Mouse (Mus musculus) gastrocnemius, postnatal 10 days (tissue): Measurements from ENCODE around the gene Tcaim. TPM values are rescaled to one million over a fixed set of nuclear protein-coding genes. Genes with fewer than 3 reads are reported as not detected.
"Not testable (repeated sequence)": the region's sequence is repeated elsewhere in the genome, so short reads cannot be mapped to it uniquely, and the experiment has no call there.

Experiments used
- DNase-seq: peaks from one replicate; pipeline ENCODE4 v3.0.0; 2021; ENCODE audit warnings: mixed read lengths
- total RNA-seq, 2 experiments: library from RNA; stranded (reverse); gene quantifications; 2 replicates each; pipeline ENCODE4 v1.2.3; 2021

The Tcaim gene
- total RNA-seq, 2 experiments from 2014 or later = 21.9 to 25.0 TPM

- DNase-seq = no peak
These were observed 49.2 kb downstream of the Tcaim start for GRCm38 (mm10) chr9:122854526-122854925.

DNA sequence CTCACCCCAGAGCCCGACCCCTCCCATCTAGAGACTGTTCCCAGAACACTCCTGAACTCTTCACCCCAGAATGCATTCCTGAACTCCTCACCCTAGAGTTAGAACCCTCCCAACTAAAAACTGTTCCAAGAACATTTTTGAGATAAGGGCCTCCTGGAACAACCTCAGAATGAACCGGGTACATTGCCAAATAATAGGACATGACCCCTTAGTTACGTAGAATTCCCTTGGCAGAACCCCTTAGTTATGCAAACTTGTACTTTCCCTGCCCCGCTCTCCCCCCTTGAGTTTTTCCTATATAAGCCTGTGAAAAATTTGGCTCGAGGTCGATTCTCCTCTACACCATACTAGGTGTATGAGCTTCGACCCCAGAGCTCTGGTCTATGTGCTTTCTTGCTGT, 49.8 kb downstream of the Tcaim start:
- DNase-seq = not testable (repeated sequence)

DNA sequence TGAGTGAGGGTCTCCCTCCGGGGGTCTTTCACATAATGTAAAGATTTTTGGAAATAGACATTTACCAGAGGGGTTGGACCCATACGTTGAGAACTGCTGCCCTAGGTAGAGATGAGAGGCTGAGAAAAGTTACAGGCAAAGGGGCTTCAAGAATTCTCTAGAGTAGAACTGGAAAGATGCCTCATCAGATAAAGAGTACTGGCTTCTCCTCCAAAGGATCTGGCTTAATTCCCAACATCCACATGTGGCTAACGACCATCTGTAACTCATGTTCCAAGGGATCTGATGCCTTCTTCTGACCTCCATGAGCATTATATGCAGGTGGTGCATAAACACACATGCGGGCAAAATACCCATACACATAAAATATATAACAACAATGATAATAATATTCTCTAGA, 50.3 kb downstream of the Tcaim start:
- no peak for DNase-seq

- DNase-seq = no peak
These were observed 51.4 kb downstream of the Tcaim start for GRCm38 (mm10) chr9:122856716-122857115.

DNA sequence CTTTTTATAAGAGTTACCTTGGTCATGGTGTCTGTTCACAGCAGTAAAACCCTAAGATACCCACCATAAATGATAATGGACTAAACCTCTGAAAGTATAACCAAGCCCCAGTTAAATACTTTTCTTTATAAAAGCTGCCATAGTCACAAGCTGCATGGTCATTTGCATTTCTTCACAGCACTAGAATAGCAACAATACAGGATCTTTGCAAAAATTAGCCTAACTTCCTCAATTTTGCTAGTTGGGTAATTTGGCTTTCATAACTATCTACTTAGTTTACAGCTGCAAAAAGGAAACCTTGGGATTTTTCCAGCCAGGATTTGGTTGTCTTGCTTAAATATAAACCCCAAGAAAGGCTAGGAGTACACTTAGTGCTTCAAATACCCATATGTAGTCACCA, 55.4 kb downstream of the Tcaim start:
- no peak for DNase-seq

GRCm38 (mm10) chr9:122863731-122864130, 58.4 kb downstream of the Tcaim start:
- DNase-seq = no peak

DNA sequence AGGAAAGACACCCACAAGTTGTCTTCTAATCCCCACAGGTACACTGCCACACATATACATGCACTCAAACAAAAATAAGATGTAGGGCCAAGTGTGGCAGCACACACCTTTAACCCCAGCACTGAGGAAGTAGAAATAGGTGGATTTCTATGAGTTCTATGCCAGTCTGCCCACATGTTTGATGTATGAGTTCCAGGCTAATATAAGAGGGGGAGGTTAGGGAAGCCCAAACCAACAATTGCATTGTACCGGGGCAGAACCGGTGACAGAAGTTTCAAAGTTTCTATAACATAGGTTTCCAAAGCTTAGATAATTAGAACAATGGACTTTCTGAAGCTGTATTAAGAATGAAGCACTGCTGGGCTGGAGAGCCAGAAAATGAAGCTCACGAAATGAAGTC, 59.5 kb downstream of the Tcaim start:
- no peak for DNase-seq

DNA sequence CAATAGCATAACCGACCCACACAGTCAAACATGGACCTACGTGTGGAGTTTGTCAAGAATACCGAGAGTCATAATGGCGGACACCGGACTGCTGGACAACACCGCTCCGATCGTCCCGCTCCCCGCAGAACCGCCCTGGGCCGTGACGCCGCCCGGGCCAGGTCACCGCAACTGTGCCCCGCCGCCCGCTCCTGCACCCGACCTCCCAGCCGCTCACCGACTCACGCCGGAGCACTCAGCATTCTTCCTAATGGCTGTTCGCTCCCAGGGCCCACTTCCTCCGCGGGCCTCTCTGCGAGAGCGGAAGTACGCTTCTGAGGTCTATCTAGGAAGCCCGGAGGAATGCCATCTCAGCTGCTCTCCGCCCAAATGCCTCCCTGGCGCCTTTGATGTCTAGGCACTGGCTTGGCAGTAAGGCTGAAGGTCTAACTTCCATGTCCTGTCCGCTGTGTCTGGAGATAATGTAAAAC, 60.4 kb downstream of the Tcaim start, which contains the start of gene Zfp445:
Zfp445 (minus strand) TSS at position 310 of the 470 bp plus-strand sequence.
- DNase-seq = peak; percentile 63

DNA sequence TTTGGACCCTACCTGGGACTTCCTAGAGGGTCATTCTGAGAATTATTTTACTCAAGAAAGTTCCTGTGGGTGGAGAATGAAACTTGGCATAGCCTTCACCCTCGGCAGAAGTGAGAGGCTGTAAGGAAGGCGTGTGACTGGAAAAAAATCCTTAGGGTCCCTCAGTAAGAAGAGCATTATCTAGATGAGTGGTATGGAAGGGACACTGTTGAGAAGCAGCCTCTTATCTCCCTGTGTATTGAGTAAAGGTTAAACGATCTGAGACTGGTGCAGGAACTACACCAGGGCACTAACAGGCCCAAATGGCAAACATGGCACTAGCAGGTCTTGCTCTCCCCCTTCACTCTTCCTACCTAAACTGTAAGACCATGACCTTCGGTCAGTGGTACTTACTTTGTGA, 60.9 kb downstream of the Tcaim start:
- no peak for DNase-seq

DNA sequence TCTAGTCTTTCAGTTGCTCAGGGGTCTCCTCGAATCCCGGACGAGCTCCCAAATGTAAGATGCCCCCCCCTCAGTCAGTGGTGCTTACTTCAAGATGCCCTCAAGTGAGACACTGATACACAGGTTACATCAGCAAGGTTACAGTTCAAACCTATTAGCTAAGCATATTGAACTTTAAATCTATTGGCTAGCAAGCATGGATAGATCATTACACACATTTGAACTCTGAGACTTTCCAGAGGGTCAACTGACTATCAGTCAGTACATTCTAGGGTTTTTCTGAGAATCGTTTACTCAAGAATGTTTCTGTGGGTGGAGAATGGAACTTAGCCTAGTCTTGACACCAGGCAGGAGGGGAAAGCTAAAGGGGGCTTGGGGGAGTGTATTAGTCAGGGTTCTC, 67.3 kb downstream of the Tcaim start:
- DNase-seq = no peak

- DNase-seq = no peak
These were observed 69.3 kb downstream of the Tcaim start for GRCm38 (mm10) chr9:122874653-122875052.

DNA sequence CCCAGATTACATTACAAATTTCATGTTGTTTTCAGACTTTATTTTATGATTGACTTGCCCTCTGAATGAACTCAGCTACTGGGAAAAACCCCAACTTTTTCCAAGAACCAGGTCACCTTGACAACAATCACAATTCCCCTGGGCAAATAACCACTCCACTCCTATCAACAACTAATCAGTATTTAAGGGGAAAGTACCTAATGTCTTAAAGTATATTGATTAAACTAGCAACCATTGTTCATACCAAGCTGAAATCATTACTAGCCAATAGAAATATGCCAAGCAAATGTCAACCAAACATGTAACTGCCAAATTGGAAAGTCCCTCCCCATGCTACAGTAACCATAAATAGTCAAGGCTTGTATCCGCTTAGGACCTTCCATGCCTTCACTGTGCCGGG, 69.8 kb downstream of the Tcaim start:
- DNase-seq = no peak

DNA sequence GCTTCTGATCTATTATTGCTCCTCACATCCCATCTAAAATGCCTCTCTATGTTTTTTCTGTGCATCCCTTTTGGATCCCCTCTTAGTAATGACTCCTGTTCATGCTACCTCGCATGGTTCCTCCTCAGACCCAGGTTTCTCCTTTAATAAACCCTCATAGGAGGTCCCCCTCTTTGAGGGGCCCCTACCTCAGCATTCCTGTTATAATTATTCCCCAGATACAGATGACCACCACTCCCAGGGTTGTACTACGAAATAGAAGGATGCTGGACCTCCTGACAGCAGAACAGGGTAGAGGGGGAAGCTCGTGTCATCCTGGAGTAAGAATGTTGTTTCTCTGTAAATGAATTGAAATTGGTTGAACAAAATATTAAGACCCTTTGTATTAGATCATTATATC, 80.0 kb downstream of the Tcaim start, which contains the start of gene Zkscan7:
Zkscan7 (plus strand) TSS at position 301 of the 400 bp plus-strand sequence.
- DNase-seq = no peak

Other genes with a start within 250 kb of the Tcaim start
- not detected for gene Topaz1, start 58.2 kb upstream of the Tcaim start, total RNA-seq
- not detected for gene Gm35549, start 38.5 kb downstream of the Tcaim start, total RNA-seq
- gene Zfp445, start 60.5 kb downstream of the Tcaim start, total RNA-seq = 10 to 100 TPM; 46.6 to 60.7 TPM
- 1 to 10 TPM; 4.9 to 6.1 TPM for gene Zkscan7, start 80.1 kb downstream of the Tcaim start, total RNA-seq
- gene Zfp105, start 117.5 kb downstream of the Tcaim start, total RNA-seq = 1 to 10 TPM; 4.6 to 6.3 TPM
- 10 to 100 TPM; 14.6 to 15.6 TPM for gene 1110059G10Rik, start 145.5 kb downstream of the Tcaim start, total RNA-seq
- 1 to 10 TPM; 7.9 to 8.1 TPM for gene Kif15, start 145.5 kb downstream of the Tcaim start, total RNA-seq
- gene Tmem42, start 215.8 kb downstream of the Tcaim start, total RNA-seq = 10 to 100 TPM; 12.8 to 12.9 TPM
- gene Tgm4, start 229.2 kb downstream of the Tcaim start, total RNA-seq = under 1 TPM; 0.38 to 0.49 TPM